Mouse (Mus musculus): Measurements from ENCODE around the gene Fbxo42.

Gene Fbxo42

DNA sequence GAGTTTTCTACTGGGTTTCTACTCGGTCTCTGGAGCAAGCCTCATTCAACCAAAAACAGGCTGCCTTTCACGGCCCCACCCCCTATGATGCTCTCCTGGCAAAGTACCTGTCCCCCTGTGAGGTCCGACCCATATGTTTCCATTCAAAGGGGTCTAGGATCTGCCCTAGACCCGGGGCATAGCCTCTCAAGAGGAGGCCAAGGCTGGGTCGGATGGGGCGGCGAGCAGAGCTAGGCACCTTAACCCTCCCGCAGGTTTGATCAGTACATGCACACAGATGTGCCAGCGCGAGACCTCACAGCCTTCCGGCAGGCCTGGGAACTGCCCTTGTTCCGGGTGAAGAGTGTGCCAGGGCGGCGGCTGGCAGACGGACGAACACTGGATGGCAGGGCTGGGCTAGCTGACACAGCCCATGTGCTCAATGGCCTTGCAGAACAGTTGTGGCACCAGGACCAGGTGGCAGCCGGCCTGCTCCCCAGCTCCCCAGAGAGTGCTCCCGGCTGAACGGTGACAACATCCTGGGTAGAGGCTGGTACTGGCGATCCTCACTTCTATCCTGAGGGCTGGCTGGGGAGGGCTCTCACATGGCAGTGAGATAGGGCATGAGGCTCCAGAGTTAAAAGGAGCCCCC lies 72.0 kb downstream of the Fbxo42 start:
- DNase-seq (ENCODE audit: low spot score), result no peak

- DNase-seq (ENCODE audit: low spot score), result no peak
Observed at GRCm38 (mm10) chr4:141221848-141222247, 74.1 kb downstream of the Fbxo42 start.

- no peak for DNase-seq (ENCODE audit: low spot score)
Observed at GRCm38 (mm10) chr4:141222752-141223151, 75.0 kb downstream of the Fbxo42 start.

GRCm38 (mm10) chr4:141228687-141229086 lies 81.0 kb downstream of the Fbxo42 start:
- DNase-seq (ENCODE audit: low spot score), result no peak

GRCm38 (mm10) chr4:141233196-141233595 lies 85.5 kb downstream of the Fbxo42 start:
- no peak for DNase-seq (ENCODE audit: low spot score)

DNA sequence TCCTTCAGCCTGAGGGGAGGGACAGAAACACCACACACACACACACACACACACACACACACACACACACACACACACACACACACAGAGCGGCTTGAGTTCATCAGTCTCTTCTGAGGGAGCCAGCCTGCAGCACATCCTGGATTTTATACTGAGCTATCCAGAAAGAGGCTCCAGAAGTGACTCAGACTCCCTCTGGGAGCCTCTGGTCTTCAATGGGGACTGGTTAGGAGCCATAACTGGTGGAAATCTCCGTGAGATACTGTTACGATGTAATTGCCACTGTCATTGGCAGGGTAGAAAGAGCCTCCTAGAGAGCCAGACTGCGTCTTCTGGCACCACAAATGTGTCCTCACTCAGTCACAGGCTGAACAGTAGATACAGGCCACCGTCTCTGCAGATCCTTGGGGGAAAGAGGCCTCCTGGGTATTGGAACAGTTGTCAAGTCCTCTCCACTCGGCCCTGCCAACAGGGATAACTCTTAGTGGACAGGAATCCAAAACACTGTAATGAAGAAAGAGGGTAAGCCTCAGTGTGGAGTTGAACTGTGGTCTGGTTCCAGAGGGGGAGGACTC lies 87.9 kb downstream of the Fbxo42 start:
- no peak for DNase-seq (ENCODE audit: low spot score)

DNA sequence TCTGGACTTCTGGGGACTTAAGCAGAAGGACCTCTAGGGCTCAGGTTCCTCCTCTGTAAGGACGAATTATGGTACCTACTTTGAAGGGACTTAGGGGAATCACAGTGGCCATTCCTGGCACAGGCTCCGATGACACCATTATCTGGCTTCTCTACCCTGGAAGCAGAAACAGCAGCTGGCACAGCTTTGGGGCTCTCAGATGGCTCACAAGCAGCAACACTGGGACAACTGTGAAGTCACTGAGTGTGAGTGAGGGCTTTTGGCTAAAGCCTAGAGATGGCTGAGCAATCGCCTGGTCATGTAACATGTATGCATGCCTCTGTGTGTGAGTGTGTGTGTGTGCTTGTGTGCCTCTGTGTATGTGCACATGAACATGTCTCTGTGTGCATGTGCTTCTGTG lies 89.1 kb downstream of the Fbxo42 start:
- no peak for DNase-seq (ENCODE audit: low spot score)

DNA sequence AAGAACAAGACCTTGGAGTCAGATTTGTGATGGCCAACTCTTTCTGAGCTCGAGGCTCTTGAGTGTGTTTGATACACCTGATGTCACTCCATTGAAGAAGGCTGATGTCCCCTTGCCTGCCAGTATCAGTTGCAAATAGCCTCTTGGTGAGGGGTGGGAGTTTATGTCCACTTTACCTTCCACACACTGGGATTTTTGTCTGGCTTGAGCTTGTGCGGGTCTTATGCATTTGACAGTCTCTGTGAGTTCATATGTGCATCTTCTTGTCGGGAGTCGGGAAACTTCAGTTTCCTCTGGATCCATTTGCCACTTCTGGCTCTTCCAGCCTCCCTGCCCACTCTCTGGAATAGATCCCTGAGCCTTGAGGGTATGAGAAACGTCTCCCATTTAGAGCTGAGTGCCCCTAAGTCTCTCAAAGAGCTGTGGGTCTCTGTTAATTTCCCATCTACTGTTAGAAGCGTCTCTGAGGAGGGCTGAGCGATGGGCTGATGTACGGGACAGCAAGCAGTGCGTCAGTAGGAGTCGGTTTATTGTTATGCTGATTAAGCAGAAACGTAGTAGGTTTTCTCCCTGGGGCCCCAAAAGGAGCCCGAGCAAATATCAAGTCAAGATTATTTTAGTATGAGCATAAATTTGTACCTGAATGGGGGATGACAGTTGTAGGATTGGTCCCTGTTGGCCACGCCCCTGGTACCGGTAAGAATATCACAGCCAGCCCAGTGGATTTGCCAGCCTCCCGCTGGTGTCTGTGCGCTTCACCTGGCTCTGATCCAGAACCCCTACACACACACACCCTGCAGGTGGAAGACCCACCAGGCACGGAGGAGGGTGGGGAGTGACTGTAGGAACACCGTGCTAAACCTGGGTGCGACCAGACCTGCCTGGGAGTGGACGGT lies 91.0 kb downstream of the Fbxo42 start:
- no peak for DNase-seq (ENCODE audit: low spot score)

- peak; percentile 59 for DNase-seq (ENCODE audit: low spot score)
Observed at GRCm38 (mm10) chr4:141239388-141240125, 91.8 kb downstream of the Fbxo42 start, which contains the start of gene Arhgef19. Gene Arhgef19 (plus strand): TSS chr4:141239499.

- no peak for DNase-seq (ENCODE audit: low spot score)
Observed at GRCm38 (mm10) chr4:141240617-141241016, 92.9 kb downstream of the Fbxo42 start.

- no peak for DNase-seq (ENCODE audit: low spot score)
Observed at GRCm38 (mm10) chr4:141241861-141242260, 94.1 kb downstream of the Fbxo42 start.

DNA sequence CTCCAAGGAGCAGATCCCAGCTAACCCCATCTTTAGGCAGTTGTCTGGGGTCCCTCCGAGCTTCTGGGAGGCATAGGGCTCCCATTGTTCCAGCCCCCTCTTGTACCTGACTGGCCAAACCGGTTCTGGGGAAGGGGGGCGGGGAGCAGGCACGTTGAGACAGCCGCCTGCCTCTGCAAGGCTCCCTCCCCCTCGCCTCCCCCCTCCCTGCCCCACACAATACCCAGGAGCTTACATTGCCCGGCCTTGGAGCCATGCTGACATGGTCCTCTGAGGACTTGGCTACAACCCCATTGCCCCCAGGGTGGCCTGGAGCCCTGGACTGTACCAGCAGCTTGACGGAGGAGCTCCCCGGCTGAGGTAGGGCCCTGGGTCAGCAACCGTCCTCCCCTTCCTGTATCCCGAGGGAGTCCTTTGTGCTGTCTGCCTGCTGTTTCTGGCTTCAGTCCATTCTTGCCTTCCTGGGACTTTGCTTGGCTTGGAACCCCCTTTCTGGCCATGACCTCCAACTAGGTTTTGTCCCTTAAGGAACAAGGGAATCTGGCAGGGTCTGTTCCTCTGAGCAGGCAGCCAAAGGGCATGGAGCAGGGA lies 95.0 kb downstream of the Fbxo42 start:
- no peak for DNase-seq (ENCODE audit: low spot score)

DNA sequence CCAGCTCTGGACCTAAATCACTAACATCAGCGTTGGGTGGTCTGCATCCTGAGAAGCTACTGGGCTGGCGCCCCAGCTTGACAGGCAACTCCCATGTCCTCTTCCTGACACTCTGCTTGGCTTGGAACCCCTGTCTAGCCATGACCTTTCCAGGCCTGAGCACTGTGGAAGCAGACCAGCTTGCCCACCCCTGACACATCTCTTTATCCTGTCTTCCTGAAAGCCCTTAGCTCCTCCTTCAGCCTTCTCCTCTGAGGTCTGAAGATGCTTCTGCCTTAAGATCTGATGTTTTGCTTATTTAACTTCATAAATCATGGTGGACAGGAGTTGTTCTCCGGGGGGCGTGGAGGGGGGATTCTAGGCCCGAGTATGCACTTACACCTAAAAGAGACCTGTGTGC lies 95.9 kb downstream of the Fbxo42 start:
- no peak for DNase-seq (ENCODE audit: low spot score)

DNA sequence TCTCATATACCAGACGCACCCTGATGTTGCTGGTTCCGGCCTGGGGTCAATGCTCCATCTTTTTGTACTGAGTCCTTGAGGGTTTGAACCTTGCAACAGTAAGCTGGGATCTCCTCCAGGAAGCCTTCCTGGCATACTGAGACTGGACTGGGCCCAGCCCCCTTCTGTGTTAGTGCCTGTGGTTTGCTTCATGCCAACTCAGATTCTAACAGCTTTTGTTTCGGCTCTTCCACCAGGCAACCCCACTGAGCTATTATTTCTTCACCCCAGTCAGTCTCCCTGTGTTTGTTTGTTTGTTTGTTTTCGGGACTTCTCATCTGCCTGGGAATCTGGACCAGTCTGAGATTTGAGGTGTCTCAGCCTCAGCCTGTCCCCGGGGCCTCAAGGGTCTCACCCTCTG lies 96.7 kb downstream of the Fbxo42 start:
- no peak for DNase-seq (ENCODE audit: low spot score)

GRCm38 (mm10) chr4:141244931-141245425 lies 97.3 kb downstream of the Fbxo42 start:
- no peak for DNase-seq (ENCODE audit: low spot score)

DNA sequence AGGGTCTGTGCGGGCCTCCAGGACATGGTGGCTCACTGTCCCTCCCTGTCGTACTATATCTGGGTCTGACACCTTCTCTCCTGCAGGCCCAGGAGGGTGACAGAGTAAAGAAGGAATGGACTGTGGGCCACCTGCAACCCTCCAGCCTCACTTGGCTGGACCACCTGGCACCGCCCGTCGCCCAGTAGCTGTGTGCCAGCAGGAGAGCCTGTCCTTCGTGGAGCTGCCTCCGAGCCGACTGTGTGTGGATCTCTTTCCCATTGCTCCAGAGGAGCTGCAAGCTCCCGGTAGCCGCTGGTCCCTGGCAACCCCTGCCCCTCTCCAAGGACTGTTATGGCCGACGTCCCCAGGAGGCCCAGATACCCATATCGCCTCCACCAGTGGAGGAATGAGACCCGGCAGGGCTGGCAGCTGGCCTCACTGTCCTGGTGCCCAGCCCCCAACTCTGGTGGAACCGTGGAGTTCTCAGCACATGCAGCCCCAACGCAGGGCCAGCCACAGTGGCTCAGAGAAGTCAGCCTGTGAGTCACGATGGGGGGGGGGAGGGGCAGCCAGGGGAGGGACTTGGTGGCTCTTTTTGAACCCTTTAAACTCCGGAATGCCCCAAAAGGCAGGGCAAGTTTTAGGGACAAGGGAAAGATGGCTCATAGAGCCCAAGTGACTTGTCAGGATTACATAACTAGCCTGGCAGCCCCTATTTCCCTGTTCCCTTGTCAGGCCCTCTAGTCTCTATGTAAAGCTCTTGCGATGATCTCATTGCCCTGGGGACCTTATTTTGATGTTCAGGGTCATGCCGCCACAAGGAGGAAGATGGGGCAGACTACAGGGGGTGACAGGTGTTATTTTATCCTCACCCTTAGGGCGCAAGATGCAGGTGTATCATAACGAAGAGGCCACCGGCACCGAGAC lies 98.6 kb downstream of the Fbxo42 start:
- DNase-seq (ENCODE audit: low spot score), result no peak

- DNase-seq (ENCODE audit: low spot score), result no peak
Observed at GRCm38 (mm10) chr4:141246998-141247350, 99.3 kb downstream of the Fbxo42 start.

GRCm38 (mm10) chr4:141247776-141248613 lies 100.3 kb downstream of the Fbxo42 start:
- DNase-seq (ENCODE audit: low spot score), result no peak

DNA sequence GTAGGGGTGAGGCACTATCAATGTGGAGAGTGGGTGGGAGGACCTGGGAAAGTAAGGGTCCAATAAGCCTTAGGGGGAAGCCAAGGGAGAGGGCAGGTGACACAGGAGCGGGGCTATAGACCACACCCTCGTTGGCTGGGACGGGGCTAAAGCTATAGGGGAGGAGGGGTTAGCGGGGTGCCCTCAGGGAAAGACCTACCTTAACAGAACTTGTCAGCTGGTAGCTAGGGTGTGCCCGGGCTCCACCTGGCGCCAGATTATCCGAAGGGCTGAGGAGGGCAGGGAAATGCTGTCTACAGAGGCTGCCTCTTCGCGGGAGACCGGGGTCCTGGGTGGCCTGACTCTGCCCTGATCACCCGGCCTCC lies 100.9 kb downstream of the Fbxo42 start:
- DNase-seq (ENCODE audit: low spot score), result no peak

GRCm38 (mm10) chr4:141249383-141249782 lies 101.7 kb downstream of the Fbxo42 start:
- DNase-seq (ENCODE audit: low spot score), result no peak

Data from urinary bladder, postnatal 10 days (tissue).